Mouse (Mus musculus) liver, embryonic 16.5 days (tissue): ENCODE measurements around the gene Chn2. TPM values are rescaled to one million over a fixed set of nuclear protein-coding genes. Genes with fewer than 3 reads are reported as not detected.

Experiments used
- ATAC-seq: fragments of 200-750 bp; cut with Nextera tagmentation; 2 replicates; pipeline ENCODE4 v1.8.0; 2017; ENCODE audit warnings: low read depth, mild to moderate bottlenecking, moderate number of reproducible peaks, moderate library complexity
- H3K27ac ChIP-seq: fragments of 300-500 bp; sonication (generic); 2 replicates; pipeline ENCODE4 v1.5.1; 2014; ENCODE audit warnings: mild to moderate bottlenecking, low read length
- H3K27me3 ChIP-seq: fragments of 300-500 bp; sonication (generic); 2 replicates; pipeline ENCODE4 v1.6.1; 2014; ENCODE audit warnings: low read depth, low read length, mixed read lengths; ENCODE audit not compliant: control insufficient read depth, insufficient read depth
- H3K36me3 ChIP-seq: fragments of 300-500 bp; sonication (generic); 2 replicates; pipeline ENCODE4 v1.6.1; 2014; ENCODE audit warnings: mild to moderate bottlenecking; ENCODE audit not compliant: control insufficient read depth, insufficient read depth
- H3K4me1 ChIP-seq: fragments of 300-500 bp; sonication (generic); 2 replicates; pipeline ENCODE4 v1.6.1; 2014; ENCODE audit warnings: low read depth, low read length, mixed read lengths; ENCODE audit not compliant: control insufficient read depth
- H3K4me2 ChIP-seq: fragments of 300-500 bp; sonication (generic); 2 replicates; pipeline ENCODE4 v1.6.1; 2014; ENCODE audit warnings: low read depth, low read length, mixed read lengths
- H3K4me3 ChIP-seq: fragments of 300-500 bp; sonication (generic); 2 replicates; pipeline ENCODE4 v1.5.1; 2014; ENCODE audit warnings: low read depth, mild to moderate bottlenecking, low read length
- H3K9ac ChIP-seq: fragments of 300-500 bp; sonication (generic); 2 replicates; pipeline ENCODE4 v1.6.1; 2014; ENCODE audit warnings: low read depth, low read length
- H3K9me3 ChIP-seq: fragments of 300-500 bp; sonication (generic); replicated peaks from 2 replicates; pipeline ENCODE4 v1.6.1; 2016; ENCODE audit warnings: low read length; ENCODE audit not compliant: control insufficient read depth
- WGBS: fragments of 180-500 bp; shearing (Covaris S2); extraction: QIAGEN DNeasy Blood & Tissue Kit; methylation state at CpG from one replicate; pipeline ENCODE4 v1.1.7; 2014; ENCODE audit not compliant: insufficient replicate concordance; 5-methylcytosine and 5-hydroxymethylcytosine counted together
- polyA plus RNA-seq: library from polyadenylated mRNA; unstranded; fragments of >200 nt; fragmentation: Nextera tagmentation; extraction: Ambion mirVana; gene quantifications from 2 replicates; pipeline ENCODE4 v1.2.1, GENCODE M21; 2015

The Chn2 gene
- polyA plus RNA-seq, 1 experiment from 2014 or later, result 4.2 TPM

- Histone ChIP-seq H3K9me3 (no peaks in the 10 kb centered on the region), H3K4me1 (no peaks in the 10 kb centered on the region), H3K36me3 (no peaks in the 10 kb centered on the region), H3K4me2 (no peak overlapping the region), H3K27me3 (no peaks in the 10 kb centered on the region), H3K27ac (no peak overlapping the region), H3K4me3 (no peak overlapping the region), H3K9ac (no peak overlapping the region)
- ATAC-seq, result no peak
- 74% methylated on average over 5 of the region's 5 CpGs for WGBS
These were observed 238.5 kb downstream of the Chn2 start for GRCm38 (mm10) chr6:54277828-54278227.

GRCm38 (mm10) chr6:54278613-54279012 lies 239.3 kb downstream of the Chn2 start:
- Histone ChIP-seq H3K27me3 (no peaks in the 10 kb centered on the region), H3K4me3 (no peak overlapping the region), H3K36me3 (no peaks in the 10 kb centered on the region), H3K27ac (no peak overlapping the region), H3K9ac (no peak overlapping the region), H3K9me3 (no peaks in the 10 kb centered on the region), H3K4me1 (no peaks in the 10 kb centered on the region), H3K4me2 (no peak overlapping the region)
- no peak for ATAC-seq
- WGBS, result 57% methylated on average over 2 of the region's 2 CpGs

- no peak for ATAC-seq
- WGBS, result 45% methylated on average over 11 of the region's 11 CpGs
- H3K4me3 ChIP-seq, result no peak overlapping the region
- H3K4me1 ChIP-seq, result no peaks in the 10 kb centered on the region
- H3K27me3 ChIP-seq, result no peaks in the 10 kb centered on the region
- no peak overlapping the region for H3K27ac ChIP-seq
- H3K36me3 ChIP-seq, result no peaks in the 10 kb centered on the region
- H3K4me2 ChIP-seq, result no peak overlapping the region
- no peak overlapping the region for H3K9ac ChIP-seq
- no peaks in the 10 kb centered on the region for H3K9me3 ChIP-seq
These were observed 240.0 kb downstream of the Chn2 start for GRCm38 (mm10) chr6:54279391-54279790.

GRCm38 (mm10) chr6:54280248-54280647 lies 240.9 kb downstream of the Chn2 start:
- Histone ChIP-seq H3K36me3 (no peaks in the 10 kb centered on the region), H3K27ac (no peak overlapping the region), H3K4me3 (no peak overlapping the region), H3K4me2 (no peak overlapping the region), H3K27me3 (no peaks in the 10 kb centered on the region), H3K4me1 (no peaks in the 10 kb centered on the region), H3K9ac (no peak overlapping the region), H3K9me3 (no peaks in the 10 kb centered on the region)
- no peak for ATAC-seq
- WGBS, result 59% methylated on average over 6 of the region's 6 CpGs

- WGBS, result 25% methylated on average over 1 of the region's 1 CpGs
- Histone ChIP-seq H3K27ac (no peak overlapping the region), H3K4me1 (no peaks in the 10 kb centered on the region), H3K4me2 (no peak overlapping the region), H3K4me3 (no peak overlapping the region), H3K27me3 (no peaks in the 10 kb centered on the region), H3K9me3 (no peaks in the 10 kb centered on the region), H3K36me3 (no peaks in the 10 kb centered on the region), H3K9ac (no peak overlapping the region)
- no peak for ATAC-seq
These were observed 243.9 kb downstream of the Chn2 start for GRCm38 (mm10) chr6:54283299-54283698.

GRCm38 (mm10) chr6:54284167-54284711 lies 244.9 kb downstream of the Chn2 start:
- Histone ChIP-seq H3K27ac (no peak overlapping the region), H3K9me3 (no peaks in the 10 kb centered on the region), H3K4me3 (no peak overlapping the region), H3K4me1 (no peaks in the 10 kb centered on the region), H3K4me2 (no peak overlapping the region), H3K27me3 (no peaks in the 10 kb centered on the region), H3K36me3 (no peaks in the 10 kb centered on the region), H3K9ac (no peak overlapping the region)
- no peak for ATAC-seq
- WGBS, result 51% methylated on average over 12 of the region's 12 CpGs

GRCm38 (mm10) chr6:54286813-54287212 lies 247.5 kb downstream of the Chn2 start:
- Histone ChIP-seq H3K27me3 (no peaks in the 10 kb centered on the region), H3K27ac (no peak overlapping the region), H3K4me3 (no peak overlapping the region), H3K4me1 (no peaks in the 10 kb centered on the region; the same call in 1 of the 2 replicates), H3K36me3 (no peaks in the 10 kb centered on the region), H3K4me2 (no peak overlapping the region), H3K9ac (no peak overlapping the region), H3K9me3 (no peaks in the 10 kb centered on the region)
- ATAC-seq, result no peak
- 57% methylated on average over 5 of the region's 5 CpGs for WGBS

GRCm38 (mm10) chr6:54289774-54290500 lies 250.6 kb downstream of the Chn2 start:
- Histone ChIP-seq H3K9me3 (no peaks in the 10 kb centered on the region), H3K36me3 (no peaks in the 10 kb centered on the region), H3K4me3 (no peak overlapping the region), H3K4me1 (no peaks in the 10 kb centered on the region; the same call in 1 of the 2 replicates), H3K9ac (no peak overlapping the region), H3K27me3 (no peaks in the 10 kb centered on the region), H3K27ac (peak overlapping the region; percentile 36; the same call in 1 of the 2 replicates), H3K4me2 (no peak overlapping the region)
- 44% methylated on average over 10 of the region's 10 CpGs for WGBS
- peak; percentile 87 for ATAC-seq

GRCm38 (mm10) chr6:54297231-54297630 lies 257.9 kb downstream of the Chn2 start:
- 50% methylated on average over 2 of the region's 2 CpGs for WGBS
- H3K36me3 ChIP-seq, result no peaks in the 10 kb centered on the region
- H3K27ac ChIP-seq, result no peak overlapping the region
- no peak overlapping the region for H3K4me2 ChIP-seq
- no peak overlapping the region for H3K9ac ChIP-seq
- H3K4me3 ChIP-seq, result no peak overlapping the region
- H3K4me1 ChIP-seq, result no peaks in the 10 kb centered on the region
- no peak for ATAC-seq
- no peaks in the 10 kb centered on the region for H3K27me3 ChIP-seq
- H3K9me3 ChIP-seq, result no peaks in the 10 kb centered on the region
